Mouse (Mus musculus) myocyte (in vitro differentiated cells): ENCODE results near the gene Rad51b.

ENCODE experiments used
- MAX ChIP-seq: IDR thresholded peaks from one replicate; pipeline ENCODE4 v1.6.1; 2011; ENCODE audit warnings: low read depth, mild to moderate bottlenecking, control low read depth
- POLR2A ChIP-seq: IDR thresholded peaks from one replicate; pipeline ENCODE4 v1.6.1; 2011; ENCODE audit warnings: low read depth, mild to moderate bottlenecking, control low read depth, moderate library complexity; ENCODE audit not compliant: insufficient read length
- REST ChIP-seq: IDR thresholded peaks from one replicate; pipeline ENCODE4 v1.6.1; 2011; ENCODE audit warnings: mild to moderate bottlenecking, control low read depth, moderate library complexity; ENCODE audit not compliant: insufficient read depth, insufficient read length
- SRF ChIP-seq: IDR thresholded peaks from one replicate; pipeline ENCODE4 v1.6.1; 2011; ENCODE audit warnings: low read depth; ENCODE audit not compliant: control insufficient read depth, insufficient read length
- TCF12 ChIP-seq: IDR thresholded peaks from one replicate; pipeline ENCODE4 v1.6.1; 2011; ENCODE audit warnings: mild to moderate bottlenecking, control low read depth; ENCODE audit not compliant: poor library complexity, insufficient read depth, severe bottlenecking
- USF1 ChIP-seq: IDR thresholded peaks from one replicate; pipeline ENCODE4 v1.6.1; 2011; ENCODE audit warnings: low read depth, mild to moderate bottlenecking, control low read depth, moderate library complexity

DNA sequence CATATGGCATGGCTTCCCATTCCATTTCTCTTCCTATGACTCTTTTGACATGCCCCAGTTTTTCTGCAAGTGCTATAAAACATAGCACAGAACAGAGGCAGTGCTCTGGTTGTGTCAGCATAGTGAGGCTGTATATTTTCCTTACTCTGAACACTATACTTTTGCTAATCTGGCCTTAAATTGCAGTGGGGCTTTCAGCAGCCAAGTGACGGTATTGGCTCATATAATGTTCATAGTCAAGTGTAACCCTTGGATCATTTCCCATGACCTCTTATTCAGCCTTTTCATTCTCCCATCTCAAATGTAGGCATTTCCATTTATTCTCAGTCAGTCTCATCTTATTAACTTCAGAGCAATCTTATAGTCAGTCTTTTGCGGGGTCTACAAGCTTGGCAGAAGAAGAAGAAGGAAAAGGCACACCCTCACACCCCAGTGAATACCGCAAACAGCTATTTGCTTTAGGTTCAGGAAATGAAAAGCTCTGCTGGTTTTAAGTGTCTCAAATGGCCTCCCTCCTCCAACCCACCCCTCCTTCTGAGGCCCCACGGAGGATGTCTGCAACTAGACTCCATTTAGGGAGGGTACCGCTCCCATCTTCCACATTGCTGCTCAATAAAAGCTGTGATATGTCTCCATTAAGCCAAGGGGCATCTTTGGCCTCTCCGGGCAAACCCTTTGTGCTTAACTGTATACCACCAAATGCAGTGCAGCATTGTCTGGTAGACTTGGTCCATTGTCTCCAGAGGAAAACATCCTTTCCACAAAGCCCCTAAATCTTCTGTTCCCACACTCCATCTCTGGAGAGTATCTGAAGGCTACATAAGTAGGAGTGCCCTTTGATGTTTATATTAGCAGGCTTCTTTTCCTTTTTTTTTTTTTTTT is 277.3 kb downstream of the Rad51b start:
- TF ChIP-seq POLR2A (no peak), USF1 (no peak), REST (no peak), TCF12 (no peak), SRF (no peak), MAX (no peak)
